Comparison of ENCODE assay signal across 24 mouse cellular contexts in the genomic region with DNA sequence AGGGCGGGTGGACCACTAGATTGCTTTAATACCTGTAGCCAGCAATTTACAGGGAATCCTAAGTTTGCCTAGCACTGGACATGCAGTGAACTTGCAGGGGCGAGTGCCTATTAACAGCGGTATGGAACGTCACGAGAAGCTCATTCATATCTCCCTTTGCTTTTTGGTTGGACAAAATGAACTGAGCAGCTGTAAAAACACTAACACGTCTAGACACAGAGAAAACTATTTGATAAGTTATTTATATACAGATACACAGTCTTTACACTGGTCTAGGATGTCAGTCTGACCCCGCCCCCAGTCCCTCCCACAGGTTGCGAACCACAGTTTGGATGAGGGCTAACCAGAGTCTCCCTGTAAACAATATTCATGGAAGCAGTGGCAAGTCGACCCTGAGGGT.
"Had no signal": no experiment of that assay in that cellular context is flagged by ENCODE, and none has a peak within 500 bp of the region (broad histone marks: within the 10 kb centered on the region; RNA-seq: fewer than 3 reads in every experiment).

No protein-coding gene starts in this region.

- H3K4me2 ChIP-seq: heart, embryonic 12.5 days; hindbrain, embryonic 12.5 days; hindbrain, embryonic 14.5 days; intestine, embryonic 15.5 days; limb, embryonic 12.5 days; liver, embryonic 12.5 days had no signal

- H3K9ac ChIP-seq: heart, embryonic 12.5 days; hindbrain, embryonic 12.5 days; hindbrain, embryonic 14.5 days; intestine, embryonic 15.5 days; limb, embryonic 12.5 days; liver, embryonic 12.5 days; liver, embryonic 14.5 days had no signal

- DNase-seq: gastrocnemius, adult 2 months; gastrocnemius, postnatal 10 days; gastrocnemius, postnatal 25 days; heart, adult 2 months; heart, postnatal 4 days; kidney, adult 18-20 months; kidney, adult 8-10 months; kidney, postnatal 10 days; kidney, postnatal 25 days; liver had no signal

- H3K27me3 ChIP-seq: heart, embryonic 12.5 days; hindbrain, embryonic 12.5 days; intestine, embryonic 15.5 days; limb, embryonic 12.5 days; liver, embryonic 12.5 days had no signal

- ATAC-seq: hindbrain, embryonic 16.5 days; inflammation-experienced regulatory T-cells, adult 6 months; intestine, embryonic 15.5 days; intestine, postnatal 0 days; liver, embryonic 12.5 days had no signal

- H3K4me1 ChIP-seq: hindbrain, embryonic 10.5 days; hindbrain, embryonic 12.5 days; intestine, embryonic 15.5 days; limb, embryonic 10.5 days; limb, embryonic 12.5 days; liver, embryonic 12.5 days had no signal

- H3K9me3 ChIP-seq: heart, embryonic 12.5 days; hindbrain, embryonic 10.5 days; hindbrain, embryonic 12.5 days; intestine, embryonic 15.5 days; limb, embryonic 10.5 days; limb, embryonic 12.5 days; liver, embryonic 12.5 days had no signal

- H3K27ac ChIP-seq: gastrocnemius, adult 2 months; heart, adult 2 months; hindbrain, embryonic 10.5 days; hindbrain, embryonic 12.5 days; hindbrain, embryonic 14.5 days; intestine, embryonic 15.5 days; layer of hippocampus, adult 2 months; left cerebral cortex, adult 2 months; limb, embryonic 10.5 days; limb, embryonic 12.5 days; liver, embryonic 12.5 days; liver, embryonic 14.5 days had no signal

- H3K4me3 ChIP-seq: gastrocnemius, adult 2 months; heart, adult 2 months; heart, embryonic 12.5 days; hindbrain, embryonic 10.5 days; hindbrain, embryonic 12.5 days; intestine, embryonic 15.5 days; layer of hippocampus, adult 2 months; left cerebral cortex, adult 2 months; limb, embryonic 10.5 days; limb, embryonic 12.5 days; liver, embryonic 12.5 days had no signal
